Mouse (Mus musculus) spleen, postnatal 36 days (tissue): Measurements from ENCODE around the gene Chst15.

Experiments
- DNase-seq, 2 experiments: peaks; one replicate each; pipeline ENCODE4 v3.0.0; 2022; ENCODE audit warnings: low spot score in 2 of 2, mixed read lengths in 1 of 2

Gene Chst15

DNA sequence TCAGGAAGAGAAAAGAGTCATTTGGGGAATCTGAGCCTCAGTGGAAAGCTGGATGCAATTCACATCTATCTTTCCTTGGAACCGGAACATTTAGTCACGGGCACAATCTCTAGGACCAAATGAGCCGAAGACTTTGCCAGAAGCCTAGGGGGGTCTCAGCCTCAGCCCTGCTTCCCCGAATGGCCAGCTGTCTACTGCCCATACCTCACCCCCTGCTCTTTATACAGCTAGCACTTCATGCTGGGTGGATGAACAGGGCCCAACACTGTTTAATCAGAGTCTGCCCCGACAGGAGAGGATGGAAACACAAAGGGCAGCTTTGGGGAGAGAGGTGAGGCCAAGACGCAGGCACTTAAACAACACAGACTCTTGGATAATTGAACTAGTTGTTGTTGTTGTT, 53.8 kb downstream of the Chst15 start:
- no peak for DNase-seq

DNA sequence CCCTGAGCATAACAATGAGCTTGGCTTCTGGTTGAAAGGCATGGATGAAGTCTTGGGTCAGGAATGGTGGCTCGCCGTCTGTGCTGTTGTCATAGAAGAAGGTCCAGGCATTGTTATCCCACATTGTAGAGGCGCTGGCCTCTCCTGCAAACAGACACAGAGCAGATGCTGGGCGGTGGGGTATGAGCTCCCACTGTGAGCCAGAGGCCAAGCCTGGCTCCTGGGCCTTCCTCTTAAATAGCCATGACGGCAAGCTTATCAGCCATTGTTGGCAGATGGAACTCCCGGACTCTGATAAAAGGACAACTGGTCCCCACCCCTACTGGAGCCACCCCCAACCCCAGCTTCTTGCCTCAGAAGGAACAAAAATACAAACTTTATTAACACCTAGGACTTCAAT, 54.3 kb downstream of the Chst15 start:
- no peak for DNase-seq

DNA sequence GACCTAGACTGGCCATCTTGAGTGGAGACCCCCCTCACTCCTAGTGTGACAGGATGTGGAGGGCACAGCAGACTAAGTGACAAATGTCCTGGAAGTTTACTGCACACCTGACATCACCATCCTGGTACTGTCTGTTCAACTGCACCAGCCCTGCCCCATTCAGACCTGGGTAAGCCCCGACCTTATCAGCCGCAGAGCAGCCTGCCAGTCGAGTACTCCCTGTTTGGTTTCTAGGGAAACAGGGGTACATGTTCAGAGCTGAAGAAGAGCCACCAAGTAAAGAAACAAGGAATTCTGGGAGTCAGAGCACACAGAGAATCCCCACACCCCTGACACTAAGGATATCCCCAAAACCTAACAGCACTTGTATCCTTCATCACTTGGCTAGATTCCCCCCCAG, 55.1 kb downstream of the Chst15 start:
- DNase-seq, result no peak

DNA sequence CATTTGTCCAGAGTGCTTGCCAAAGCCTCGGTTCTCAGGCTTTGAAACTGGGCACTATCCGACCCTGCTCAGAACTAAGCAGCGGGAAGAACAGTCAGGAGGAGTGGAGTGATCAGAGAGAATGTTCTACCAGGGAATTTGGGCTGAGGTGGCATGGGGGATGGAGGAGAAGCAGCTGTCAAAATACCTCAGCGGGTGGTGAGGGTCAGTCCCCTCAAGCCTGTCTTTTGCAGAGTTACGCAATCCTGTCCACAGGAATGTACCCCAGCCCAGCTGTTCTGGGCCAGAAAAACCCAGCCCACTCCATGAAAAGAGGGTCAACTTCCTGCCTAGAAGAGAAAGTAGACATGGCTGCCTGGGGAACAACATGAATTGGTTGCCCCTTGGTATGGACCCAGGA, 56.4 kb downstream of the Chst15 start:
- DNase-seq, result no peak

DNA sequence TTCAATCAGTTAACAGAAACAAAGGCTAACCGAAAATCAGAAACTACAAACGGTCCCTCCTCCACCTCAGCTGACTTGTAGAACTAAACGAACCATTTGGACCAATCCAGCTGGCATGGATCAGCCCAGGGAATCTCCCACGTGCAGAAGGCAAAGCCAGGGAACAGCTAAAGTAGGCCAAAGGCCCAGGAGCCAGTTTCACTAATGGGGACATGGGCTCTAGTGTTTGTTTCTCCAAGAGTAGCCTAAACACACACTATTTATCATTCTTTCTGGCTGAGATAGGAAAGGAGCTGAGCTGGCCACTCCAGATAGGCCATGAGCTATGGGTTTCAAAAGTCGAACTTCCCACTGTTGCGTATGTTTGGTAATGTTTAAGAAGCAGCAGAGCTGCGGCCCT, 58.2 kb downstream of the Chst15 start:
- DNase-seq, result no peak

DNA sequence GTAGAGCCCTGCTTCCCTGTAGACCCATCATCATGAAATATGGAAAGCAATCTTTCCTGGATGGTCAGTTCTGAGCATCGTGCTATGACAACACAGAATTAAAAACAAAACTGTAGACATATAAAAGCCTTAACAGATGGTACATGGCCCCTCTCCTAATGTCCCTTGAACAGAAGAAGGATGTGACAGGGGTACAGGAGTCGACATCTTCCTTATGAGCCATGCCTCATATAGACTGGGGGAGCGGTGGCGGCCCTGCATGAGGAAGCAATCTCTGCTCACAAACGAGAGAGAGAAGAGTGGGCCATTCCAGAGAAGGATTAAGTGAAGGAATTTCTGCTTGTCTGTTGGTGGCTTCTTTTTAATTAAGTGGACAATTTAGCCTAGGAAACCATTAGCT, 58.8 kb downstream of the Chst15 start:
- DNase-seq, result no peak

DNA sequence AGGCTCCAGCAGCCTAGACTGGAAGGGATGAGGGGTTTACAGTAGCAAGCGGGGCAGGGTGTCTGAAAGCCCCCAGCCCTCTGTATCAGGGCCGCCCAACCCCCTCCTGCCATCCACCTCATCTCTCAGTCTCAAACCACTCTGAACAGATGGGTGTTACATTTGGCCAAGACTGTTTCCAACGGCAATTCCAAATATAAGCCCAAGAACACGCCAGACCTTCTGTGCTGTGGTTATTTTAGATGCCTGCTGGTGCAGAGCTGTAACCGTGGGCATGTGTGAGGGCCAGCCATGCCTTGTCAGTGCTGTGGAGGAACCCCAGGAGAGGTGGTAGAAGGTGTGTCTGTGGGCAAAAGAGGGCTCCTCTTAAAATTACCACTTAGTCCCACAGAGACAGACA, 63.5 kb downstream of the Chst15 start:
- DNase-seq, result no peak

DNA sequence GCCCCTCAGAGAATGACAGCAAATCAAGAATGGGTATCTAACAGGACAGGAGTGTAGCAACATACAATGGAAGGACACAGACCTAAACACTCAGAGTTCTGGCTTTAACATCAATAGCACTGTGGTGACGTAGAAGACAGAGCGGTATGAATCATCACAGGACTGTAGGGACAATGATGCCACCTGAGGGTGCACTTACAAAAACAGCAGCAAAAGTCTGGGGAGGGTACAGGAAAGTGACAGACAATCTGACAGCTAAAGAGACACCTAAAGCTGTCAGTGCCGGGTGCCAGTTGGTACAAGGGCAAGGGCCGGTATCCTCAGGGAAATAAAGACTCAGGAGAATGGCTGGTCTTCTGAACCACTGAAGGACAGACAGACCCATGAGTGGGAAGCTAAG, 64.0 kb downstream of the Chst15 start:
- no peak for DNase-seq

DNA sequence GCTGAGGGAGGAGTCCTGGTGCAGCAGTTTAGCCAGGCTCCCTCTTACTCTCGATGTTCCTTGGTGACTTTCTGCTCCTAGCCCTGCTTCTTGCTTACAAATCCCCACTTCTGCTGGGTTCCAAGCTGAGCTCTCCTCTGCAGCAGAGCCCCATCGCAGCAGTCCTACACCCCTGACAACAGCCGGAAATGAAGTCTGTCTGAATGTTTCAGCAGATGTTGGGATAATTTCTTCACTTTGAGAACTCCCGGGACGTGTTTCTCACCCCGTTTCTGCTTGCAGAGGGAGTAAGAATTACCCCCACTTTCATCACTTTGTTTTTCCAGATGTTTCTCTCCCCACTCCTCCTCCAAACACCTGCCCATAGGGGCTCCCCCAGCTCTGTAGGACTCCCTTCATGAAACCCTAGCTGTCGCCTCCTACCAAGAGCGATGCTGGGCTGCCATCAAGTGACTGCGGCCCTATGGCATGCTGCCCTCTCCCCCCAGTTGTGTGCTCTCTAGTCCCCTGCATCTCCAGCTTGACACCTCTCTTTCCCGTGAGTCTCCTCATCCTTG, 67.4 kb downstream of the Chst15 start:
- no peak for DNase-seq

DNA sequence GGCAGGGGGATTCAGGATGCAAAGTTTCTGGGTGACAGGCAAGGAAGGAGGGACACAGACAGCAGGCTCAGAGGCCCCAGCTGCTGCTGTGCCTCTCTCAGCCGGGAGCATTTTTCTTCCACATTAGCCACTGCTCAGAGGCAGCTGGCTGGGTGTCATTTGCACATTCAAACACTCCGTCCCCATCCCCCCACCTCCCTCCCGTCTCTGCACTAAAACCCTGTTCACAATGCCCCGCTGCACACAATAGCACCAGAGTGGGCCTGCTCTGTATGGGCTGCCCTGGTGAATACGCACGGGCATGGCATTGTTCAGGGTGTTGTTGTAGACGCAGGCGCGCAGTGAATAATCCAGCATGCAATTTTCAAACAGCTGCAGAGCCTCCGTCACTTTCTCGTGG, 69.5 kb downstream of the Chst15 start:
- DNase-seq, result no peak

DNA sequence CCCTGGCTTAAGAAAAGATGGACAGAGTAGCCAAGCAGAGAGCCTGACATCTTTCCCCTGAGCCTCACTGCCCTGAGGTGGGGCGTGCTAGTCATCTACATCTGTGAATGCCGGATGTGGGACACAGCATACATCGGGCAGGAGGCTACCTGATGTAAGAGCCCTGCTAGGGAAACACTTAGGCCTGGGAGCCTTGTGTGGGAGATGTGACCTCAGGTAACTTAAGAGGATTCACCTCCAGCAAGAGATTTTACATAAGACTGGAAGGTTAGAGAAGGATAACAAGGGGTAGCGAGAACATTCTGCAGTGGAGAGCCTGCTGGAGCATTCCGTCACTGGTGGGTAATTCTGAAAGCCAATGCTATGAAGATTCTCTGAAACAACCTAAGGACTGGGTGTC, 69.9 kb downstream of the Chst15 start:
- no peak for DNase-seq

DNA sequence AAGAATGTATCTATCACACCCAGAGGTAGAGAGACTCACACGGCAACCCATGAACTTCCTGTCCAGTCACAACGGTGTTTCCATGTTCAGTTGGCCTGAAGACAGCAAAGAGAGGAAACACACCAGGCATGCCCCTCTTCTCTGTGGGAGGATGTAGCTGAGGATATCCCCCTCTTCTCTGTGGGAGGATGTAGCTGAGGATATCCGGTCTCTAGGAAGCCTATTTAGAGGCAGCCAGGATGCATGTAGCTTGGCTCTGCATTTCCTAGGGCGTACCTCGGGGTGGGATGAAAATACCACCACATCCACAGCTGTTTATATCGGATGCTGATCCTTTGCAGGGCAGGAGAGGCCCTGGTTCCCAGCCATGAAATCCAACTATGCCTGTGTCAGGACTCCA, 71.3 kb downstream of the Chst15 start:
- no peak for DNase-seq

DNA sequence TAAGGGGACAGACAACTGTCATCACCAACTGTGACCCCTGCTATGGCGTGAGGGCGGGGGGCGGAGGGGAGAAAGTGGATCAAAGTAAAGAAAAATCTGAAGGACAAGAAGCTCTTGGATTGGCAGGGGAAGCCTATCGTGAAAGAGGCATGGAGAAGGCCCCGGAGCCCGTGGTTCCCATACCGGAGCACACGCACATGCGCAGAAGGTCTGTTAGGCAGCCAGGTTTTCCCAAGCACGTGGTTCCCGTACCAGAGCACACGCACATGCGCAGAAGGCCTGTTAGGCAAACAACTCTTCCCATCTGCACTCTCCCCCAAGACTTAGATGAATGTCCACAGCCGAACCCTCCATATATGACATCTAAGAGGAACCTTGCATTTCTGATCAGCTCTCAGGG, 72.4 kb downstream of the Chst15 start:
- DNase-seq, result no peak

DNA sequence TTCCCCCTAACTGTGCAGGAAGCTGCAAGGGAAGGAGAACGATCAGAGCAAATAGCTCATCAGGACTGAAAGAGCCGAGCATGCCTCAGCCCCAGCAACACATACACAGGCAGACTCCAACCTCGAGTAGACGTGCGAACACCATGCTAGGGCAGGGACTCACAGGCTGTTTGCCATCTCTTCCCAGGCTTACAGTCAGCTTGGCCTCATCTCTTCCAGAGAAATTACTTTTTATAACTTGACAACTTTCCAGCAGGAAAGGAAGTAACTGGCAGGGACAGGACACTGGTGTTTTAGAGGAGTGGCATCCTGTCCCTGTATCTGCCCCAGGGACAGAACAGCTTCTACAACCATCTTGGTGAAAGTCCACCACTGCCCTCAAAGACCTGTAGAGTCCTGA, 73.8 kb downstream of the Chst15 start:
- no peak for DNase-seq

DNA sequence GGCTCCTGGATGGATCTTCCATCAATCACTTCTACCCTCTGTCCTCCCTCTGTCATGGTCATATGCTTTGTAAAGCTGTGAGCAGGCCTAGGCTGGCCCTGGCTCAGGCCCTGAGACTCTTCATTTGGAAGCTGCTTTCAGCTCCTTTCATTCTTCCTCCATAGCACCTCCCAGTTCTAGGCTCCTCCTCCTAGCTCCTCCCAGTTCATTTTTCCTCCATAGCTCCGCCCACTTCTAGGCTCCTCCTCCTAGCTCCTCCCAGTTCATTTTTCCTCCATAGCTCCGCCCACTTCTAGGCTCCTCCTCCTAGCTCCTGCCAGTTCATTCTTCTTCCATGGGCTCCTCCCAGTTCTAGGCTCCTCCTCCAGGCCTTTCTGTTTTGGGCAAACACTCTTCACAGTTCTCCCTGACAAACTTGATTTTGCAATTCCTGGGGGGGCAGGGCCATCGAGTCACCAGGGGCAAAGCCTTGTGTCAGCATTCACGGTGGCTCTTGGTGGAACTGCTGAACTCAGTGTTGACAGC, 74.3 kb downstream of the Chst15 start:
- DNase-seq, result peak; percentile 35 to 56

DNA sequence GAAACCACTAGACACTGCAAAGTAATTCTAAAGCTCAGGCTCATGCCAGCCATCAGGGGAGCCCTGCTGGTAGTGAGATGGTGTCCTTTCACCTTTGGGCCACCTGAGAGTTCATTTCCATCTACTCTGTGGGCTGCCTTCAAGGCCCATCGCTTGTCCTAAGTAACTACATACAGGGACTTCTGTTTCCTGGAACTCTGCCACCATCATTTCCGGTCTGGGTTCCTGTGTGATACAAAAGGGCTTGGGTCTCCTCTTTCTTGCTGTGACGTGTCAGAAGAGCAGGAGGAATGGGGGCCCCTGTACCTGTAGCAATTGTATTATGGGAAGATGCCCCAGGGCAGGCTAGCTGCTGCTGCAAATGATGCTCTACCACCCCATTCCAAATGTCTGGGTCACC, 78.1 kb downstream of the Chst15 start:
- no peak for DNase-seq

DNA sequence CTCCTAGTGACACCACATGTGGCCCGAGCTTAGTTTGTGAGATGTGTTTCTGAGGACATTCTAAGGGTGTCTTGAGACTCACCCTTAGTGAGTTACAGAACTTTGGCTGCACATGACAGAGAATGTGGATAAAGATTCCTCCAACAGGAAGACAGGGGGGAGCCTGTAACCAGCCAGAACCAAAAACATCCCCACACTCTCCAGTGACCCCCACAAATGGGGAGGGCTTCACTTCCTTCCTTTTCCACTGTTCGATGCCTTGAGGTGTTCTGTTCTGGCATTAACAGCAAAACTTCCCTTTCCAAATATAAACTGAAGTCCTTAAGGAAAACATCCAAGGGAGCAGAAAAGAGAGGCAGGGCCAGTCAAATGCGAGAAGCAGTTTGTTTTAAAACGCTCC, 79.8 kb downstream of the Chst15 start:
- DNase-seq, result no peak

DNA sequence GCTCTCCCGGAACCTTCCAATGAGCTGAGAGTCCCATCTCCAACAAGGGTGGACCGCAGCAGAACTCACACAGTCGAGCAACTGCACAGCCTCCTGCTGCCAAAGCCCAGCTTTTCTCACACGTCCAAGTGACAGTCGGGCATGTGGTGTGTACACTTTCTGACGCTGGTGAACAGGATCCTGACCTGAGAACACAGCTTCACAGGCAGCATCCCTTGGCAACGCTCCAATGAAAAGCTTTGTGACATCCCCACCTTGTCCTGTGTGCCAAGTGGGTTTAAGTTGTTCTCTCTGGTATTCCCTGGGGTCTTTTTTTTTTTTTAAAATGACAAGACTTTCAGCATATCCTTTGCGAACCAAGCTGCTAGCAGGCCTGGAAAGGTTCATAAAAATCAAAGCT, 80.2 kb downstream of the Chst15 start:
- DNase-seq, result no peak

DNA sequence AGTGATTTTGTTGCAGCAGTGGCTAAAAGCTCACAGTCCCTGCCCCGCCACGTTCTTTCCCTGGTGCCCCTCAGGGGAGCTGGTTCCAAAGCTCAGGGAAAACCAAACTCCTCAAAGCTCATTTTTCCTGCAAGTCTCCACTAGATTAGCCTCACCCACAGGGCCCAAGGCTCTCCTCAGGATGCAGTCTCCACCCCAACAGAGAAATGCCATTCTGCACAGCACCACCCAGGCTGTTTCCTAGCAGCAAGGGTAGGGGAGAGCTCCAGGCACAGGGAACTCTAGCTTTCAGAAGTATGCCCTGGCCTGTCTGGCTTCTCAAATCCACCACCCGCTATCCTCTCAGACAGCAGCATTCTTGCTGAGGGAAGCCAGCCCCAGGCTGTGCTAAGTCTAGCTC, 82.8 kb downstream of the Chst15 start:
- no peak for DNase-seq

DNA sequence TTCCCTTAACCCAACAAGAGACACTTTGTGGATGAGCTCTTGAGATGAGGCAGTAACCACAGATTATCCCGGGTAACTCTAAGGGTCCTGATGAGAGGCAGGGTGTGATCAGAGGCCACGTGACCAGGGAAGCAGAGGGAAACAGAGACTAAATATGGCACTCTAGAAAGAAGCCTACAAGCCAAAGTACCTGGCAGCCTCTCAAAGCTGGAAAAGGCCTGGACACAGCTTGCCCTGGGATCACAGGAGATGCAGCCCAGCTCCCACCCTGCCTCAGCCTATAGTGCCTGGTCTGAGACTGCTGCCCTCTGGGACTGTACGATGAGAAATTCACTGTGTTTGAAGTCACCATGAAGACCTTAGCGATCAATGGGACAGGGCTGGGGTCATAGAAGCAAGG, 83.3 kb downstream of the Chst15 start:
- no peak for DNase-seq

DNA sequence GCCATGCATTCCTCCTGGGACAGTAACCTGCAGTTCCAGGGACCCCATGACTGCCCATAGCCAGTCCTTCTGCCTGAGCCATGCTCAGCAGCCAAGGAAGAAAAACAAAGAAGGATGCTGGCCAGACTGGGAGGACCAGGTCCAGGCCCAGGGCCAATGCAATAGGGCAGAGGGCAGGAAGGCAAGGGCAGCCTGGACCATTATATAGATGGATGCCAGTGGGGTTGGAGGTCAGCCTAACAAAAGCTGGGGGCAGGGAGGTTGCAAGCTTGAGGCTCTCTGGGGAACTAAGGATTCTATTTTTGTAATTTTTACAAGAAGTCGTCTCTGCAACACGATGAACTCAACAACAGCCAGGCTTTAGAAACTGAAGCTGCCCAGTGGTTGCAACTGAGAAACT, 84.1 kb downstream of the Chst15 start:
- DNase-seq, result no peak

DNA sequence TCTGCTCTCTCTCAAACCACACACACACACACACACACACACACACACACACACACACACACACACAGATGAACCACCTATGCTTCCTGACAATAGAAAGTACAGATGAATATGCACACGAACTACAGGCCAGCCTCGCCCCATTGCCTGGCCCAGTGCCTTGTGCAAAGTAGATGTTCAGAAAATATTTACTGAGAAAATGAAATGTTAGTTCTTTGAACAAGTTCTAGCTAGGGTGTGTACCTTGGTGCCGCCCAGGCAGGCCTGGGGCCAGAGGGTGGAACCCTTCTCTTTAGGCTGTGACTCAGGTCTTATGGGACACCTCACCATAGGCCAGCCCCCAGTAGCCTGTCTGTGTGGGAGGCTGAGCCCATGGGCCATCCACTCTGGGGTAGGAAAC, 85.6 kb downstream of the Chst15 start:
- no peak for DNase-seq

DNA sequence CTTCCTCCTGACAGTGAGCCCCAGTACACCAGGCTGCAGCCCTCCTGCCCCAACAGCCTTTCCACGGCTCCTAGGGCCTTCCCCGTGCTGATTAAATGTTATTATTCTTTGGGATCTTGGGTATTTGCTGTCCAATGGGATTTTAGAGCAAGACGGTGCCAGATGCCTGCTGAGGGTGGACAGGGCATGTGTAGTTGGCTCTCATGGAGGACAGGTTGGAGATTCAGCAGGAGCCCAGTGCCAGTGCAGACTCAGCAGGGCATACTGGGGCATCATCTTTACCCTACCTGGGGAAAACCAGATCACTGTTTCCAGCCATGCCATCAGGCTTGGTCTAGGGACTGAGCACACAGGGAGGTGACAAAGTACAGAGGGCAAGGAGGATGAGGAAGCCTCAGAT, 86.1 kb downstream of the Chst15 start:
- DNase-seq, result no peak

DNA sequence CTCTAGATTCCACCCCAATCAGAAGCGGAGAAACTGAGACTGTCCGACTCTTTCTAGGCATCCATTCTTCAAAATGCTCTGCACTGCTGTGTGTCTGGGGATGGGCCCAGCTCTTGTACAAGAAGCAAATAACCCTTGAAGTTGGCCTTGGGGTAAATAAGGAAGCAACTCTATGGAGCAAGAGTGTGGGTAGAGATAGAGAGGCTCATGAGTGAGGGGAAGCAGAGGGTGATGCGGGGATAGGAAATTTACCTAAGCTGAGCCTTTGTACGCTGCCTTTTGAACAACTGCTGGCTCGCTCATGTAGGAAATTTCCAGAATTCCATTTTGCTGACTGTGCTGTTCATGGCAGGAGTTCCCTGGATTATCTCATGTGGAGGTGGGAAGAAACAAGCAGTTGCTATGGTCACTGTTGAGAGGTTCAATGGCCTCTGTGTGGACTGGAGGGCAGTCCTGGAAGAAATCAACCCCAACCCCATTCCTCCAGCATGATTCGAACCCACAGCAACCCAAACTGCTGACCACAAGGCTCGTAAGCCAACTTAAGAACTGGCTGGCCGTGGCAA, 89.9 kb downstream of the Chst15 start:
- DNase-seq, result no peak
